Mouse (Mus musculus): Measurements from ENCODE around the gene Cpt1a. TPM values are rescaled to one million over a fixed set of nuclear protein-coding genes. Genes with fewer than 3 reads are reported as not detected.

Gene Cpt1a
- total and polyA plus RNA-seq, 2 experiments from 2014 or later: 15.7 to 35.8 TPM

- no peaks in the 10 kb centered on the region for H3K4me1 ChIP-seq (ENCODE audit: insufficient read depth, low read length)
- peak overlapping the region; percentile 12; the same call in 1 of the 2 replicates for H3K27ac ChIP-seq (ENCODE audit: low read depth, low read length)
- no peaks in the 10 kb centered on the region for H3K36me3 ChIP-seq (ENCODE audit: insufficient read depth, low read length)
- DNase-seq (ENCODE audit: low spot score) (peak; percentile 55), ATAC-seq (ENCODE audit: low FRiP score) (no peak)
- H3K9me3 ChIP-seq (ENCODE audit: low read length): no peaks in the 10 kb centered on the region
- no peak for TF ChIP-seq CTCF (IDR thresholded peaks at IDR 0.05)
- no peaks in the 10 kb centered on the region for H3K27me3 ChIP-seq (ENCODE audit: insufficient read depth, low read length)
- no peak overlapping the region for H3K9ac ChIP-seq (replicated peaks; ENCODE audit: low read length, poor library complexity, severe bottlenecking)
- 56% methylated on average over 7 of the region's 7 CpGs for WGBS
- no peak overlapping the region for H3K4me2 ChIP-seq (ENCODE audit: low read depth, low read length, poor library complexity, severe bottlenecking)
- no peak overlapping the region for H3K4me3 ChIP-seq (ENCODE audit: low read depth, low read length)
Observed at GRCm38 (mm10) chr19:3353415-3354111, 31.4 kb downstream of the Cpt1a start.

- Histone ChIP-seq H3K9me3 (ENCODE audit: low read length) (no peaks in the 10 kb centered on the region), H3K27ac (ENCODE audit: low read depth, low read length) (no peak overlapping the region), H3K36me3 (ENCODE audit: insufficient read depth, low read length) (no peaks in the 10 kb centered on the region), H3K4me2 (ENCODE audit: low read depth, low read length, poor library complexity, severe bottlenecking) (no peak overlapping the region), H3K27me3 (ENCODE audit: insufficient read depth, low read length) (no peaks in the 10 kb centered on the region), H3K9ac (replicated peaks; ENCODE audit: low read length, poor library complexity, severe bottlenecking) (no peak overlapping the region), H3K4me1 (ENCODE audit: insufficient read depth, low read length) (no peaks in the 10 kb centered on the region), H3K4me3 (ENCODE audit: low read depth, low read length) (no peak overlapping the region)
- 64% methylated on average over 5 of the region's 5 CpGs for WGBS
- ATAC-seq (ENCODE audit: low FRiP score) (no peak), DNase-seq (ENCODE audit: low spot score) (no peak)
- TF ChIP-seq CTCF (IDR thresholded peaks at IDR 0.05): peak; percentile 43; the same call in 1 of the 2 replicates
Observed at GRCm38 (mm10) chr19:3355096-3355495, 33.0 kb downstream of the Cpt1a start.

GRCm38 (mm10) chr19:3356516-3356915, 34.4 kb downstream of the Cpt1a start:
- Histone ChIP-seq H3K9ac (replicated peaks; ENCODE audit: low read length, poor library complexity, severe bottlenecking) (no peak overlapping the region), H3K27ac (ENCODE audit: low read depth, low read length) (no peak overlapping the region), H3K4me2 (ENCODE audit: low read depth, low read length, poor library complexity, severe bottlenecking) (no peak overlapping the region), H3K4me3 (ENCODE audit: low read depth, low read length) (no peak overlapping the region), H3K27me3 (ENCODE audit: insufficient read depth, low read length) (no peaks in the 10 kb centered on the region), H3K36me3 (ENCODE audit: insufficient read depth, low read length) (no peaks in the 10 kb centered on the region), H3K9me3 (ENCODE audit: low read length) (no peaks in the 10 kb centered on the region), H3K4me1 (ENCODE audit: insufficient read depth, low read length) (no peaks in the 10 kb centered on the region)
- DNase-seq (ENCODE audit: low spot score) (no peak), ATAC-seq (ENCODE audit: low FRiP score) (no peak)
- TF ChIP-seq CTCF (IDR thresholded peaks at IDR 0.05): no peak
- WGBS: 74% methylated on average over 5 of the region's 5 CpGs

- ATAC-seq (ENCODE audit: low FRiP score): no peak
- 83% methylated on average over 4 of the region's 4 CpGs for WGBS
- Histone ChIP-seq H3K4me3 (ENCODE audit: low read depth, low read length) (no peak overlapping the region), H3K9ac (replicated peaks; ENCODE audit: low read length, poor library complexity, severe bottlenecking) (no peak overlapping the region), H3K9me3 (ENCODE audit: low read length) (no peaks in the 10 kb centered on the region), H3K4me2 (ENCODE audit: low read depth, low read length, poor library complexity, severe bottlenecking) (no peak overlapping the region), H3K27ac (ENCODE audit: low read depth, low read length) (no peak overlapping the region), H3K27me3 (ENCODE audit: insufficient read depth, low read length) (no peaks in the 10 kb centered on the region), H3K4me1 (ENCODE audit: insufficient read depth, low read length) (no peaks in the 10 kb centered on the region), H3K36me3 (ENCODE audit: insufficient read depth, low read length) (no peaks in the 10 kb centered on the region)
- peak; percentile 26; the same call in 1 of the 2 replicates for TF ChIP-seq CTCF (IDR thresholded peaks at IDR 0.05)
- no peak for DNase-seq (ENCODE audit: low spot score)
Observed at GRCm38 (mm10) chr19:3357620-3358019, 35.5 kb downstream of the Cpt1a start.

GRCm38 (mm10) chr19:3359841-3360588, 37.9 kb downstream of the Cpt1a start:
- TF ChIP-seq CTCF (IDR thresholded peaks at IDR 0.05): no peak
- ATAC-seq (ENCODE audit: low FRiP score) (no peak), DNase-seq (ENCODE audit: low spot score) (no peak)
- no peak overlapping the region for H3K9ac ChIP-seq (replicated peaks; ENCODE audit: low read length, poor library complexity, severe bottlenecking)
- H3K4me1 ChIP-seq (ENCODE audit: insufficient read depth, low read length): no peaks in the 10 kb centered on the region
- H3K27ac ChIP-seq (ENCODE audit: low read depth, low read length): no peak overlapping the region
- whole genome bisulfite sequencing: 93% methylated on average over 13 of the region's 13 CpGs
- H3K4me2 ChIP-seq (ENCODE audit: low read depth, low read length, poor library complexity, severe bottlenecking): no peak overlapping the region
- no peak overlapping the region for H3K4me3 ChIP-seq (ENCODE audit: low read depth, low read length)
- no peaks in the 10 kb centered on the region for H3K36me3 ChIP-seq (ENCODE audit: insufficient read depth, low read length)
- H3K27me3 ChIP-seq (ENCODE audit: insufficient read depth, low read length): no peaks in the 10 kb centered on the region
- no peaks in the 10 kb centered on the region for H3K9me3 ChIP-seq (ENCODE audit: low read length)

GRCm38 (mm10) chr19:3363510-3363909, 41.4 kb downstream of the Cpt1a start:
- no peak for DNase-seq (ENCODE audit: low spot score)
- Histone ChIP-seq H3K27me3 (ENCODE audit: insufficient read depth, low read length) (no peaks in the 10 kb centered on the region), H3K27ac (ENCODE audit: low read depth, low read length) (no peak overlapping the region), H3K4me3 (ENCODE audit: low read depth, low read length) (no peak overlapping the region), H3K4me2 (ENCODE audit: low read depth, low read length, poor library complexity, severe bottlenecking) (no peak overlapping the region), H3K4me1 (ENCODE audit: insufficient read depth, low read length) (no peaks in the 10 kb centered on the region), H3K9ac (replicated peaks; ENCODE audit: low read length, poor library complexity, severe bottlenecking) (no peak overlapping the region), H3K36me3 (ENCODE audit: insufficient read depth, low read length) (0 out of 2 replicates have a peak, but pooled peaks cover 3% of the 10 kb centered on the region), H3K9me3 (ENCODE audit: low read length) (no peaks in the 10 kb centered on the region)
- WGBS: 86% methylated on average over 4 of the region's 4 CpGs
- no peak for TF ChIP-seq CTCF (IDR thresholded peaks at IDR 0.05)
- no peak for ATAC-seq (ENCODE audit: low FRiP score)

Data from midbrain, postnatal 0 days (tissue).